Mouse (Mus musculus): ENCODE data around the gene Tomm40l. TPM values are rescaled to one million over a fixed set of nuclear protein-coding genes. Genes with fewer than 3 reads are reported as not detected.
A peak's percentile ranks its signal among the peaks of the same experiment; 100 is the strongest.

Gene Tomm40l
- total RNA-seq, 1 experiment = 27.5 TPM

- H3K4me3 ChIP-seq (ENCODE audit: insufficient read depth in 1 of 2, low read depth in 1 of 2, low read length in 2 of 2, poor library complexity in 1 of 2, severe bottlenecking in 1 of 2) = peak overlapping the region; percentile 20 to 45; a peak in 2 of 4 replicates
Measured at GRCm38 (mm10) chr1:171258921-171259320, 36.6 kb upstream of the Tomm40l start.

GRCm38 (mm10) chr1:171257781-171258180, 35.5 kb upstream of the Tomm40l start:
- Histone ChIP-seq H3K4me3 (ENCODE audit: insufficient read depth in 1 of 2, low read depth in 1 of 2, low read length in 2 of 2, poor library complexity in 1 of 2, severe bottlenecking in 1 of 2) (no peak overlapping the region), H3K36me3 (ENCODE audit: control insufficient read depth, insufficient read depth, low read length, poor library complexity, severe bottlenecking) (no peaks in the 10 kb centered on the region), H3K9ac (ENCODE audit: insufficient read depth, low read depth, low read length, poor library complexity, severe bottlenecking) (no peak overlapping the region), H3K9me3 (ENCODE audit: control insufficient read depth, insufficient read depth, low read depth, low read length) (no peaks in the 10 kb centered on the region), H3K4me1 (ENCODE audit: control insufficient read depth in 2 of 2, insufficient read depth in 2 of 2, low read length in 2 of 2, poor library complexity in 1 of 2) (peaks cover 0 to 10% of the 10 kb centered on the region in 2 experiments; a peak in 1 of 4 replicates), H3K27ac (ENCODE audit: insufficient read depth, low read depth, low read length, poor library complexity, severe bottlenecking) (no peak overlapping the region)
- TF ChIP-seq ZC3H11A (IDR thresholded peaks at IDR 0.05; ENCODE audit: borderline replicate concordance, low read depth, low read length) = no peak
- TF ChIP-seq ZNF384 (IDR thresholded peaks at IDR 0.05; ENCODE audit: low read depth, low read length) = no peak
- peak; percentile 82 for TF ChIP-seq MAFK (IDR thresholded peaks at IDR 0.05; ENCODE audit: insufficient read depth, low read depth, low read length)
- no peak for TF ChIP-seq CHD2 (IDR thresholded peaks at IDR 0.05; ENCODE audit: low read depth, low read length)
- DNase-seq (ENCODE audit: low read depth, low spot score) = no peak
- in situ Hi-C loops (cut with MboI; ENCODE audit: low sequenced_read_pairs in 2 of 2, unreplicated experiment in 2 of 2) = no loop called here

More at GRCm38 (mm10) chr1:171258921-171259320, 36.6 kb upstream of the Tomm40l start:
- in situ Hi-C loops (cut with MboI; ENCODE audit: low sequenced_read_pairs in 2 of 2, unreplicated experiment in 2 of 2) = no loop called here
- peak overlapping the region; percentile 30 for H3K9ac ChIP-seq (ENCODE audit: insufficient read depth, low read depth, low read length, poor library complexity, severe bottlenecking)
- H3K36me3 ChIP-seq (ENCODE audit: control insufficient read depth, insufficient read depth, low read length, poor library complexity, severe bottlenecking) = no peaks in the 10 kb centered on the region
- peaks cover 0 to 7% of the 10 kb centered on the region in 2 experiments; a peak in 1 of 4 replicates for H3K4me1 ChIP-seq (ENCODE audit: control insufficient read depth in 2 of 2, insufficient read depth in 2 of 2, low read length in 2 of 2, poor library complexity in 1 of 2)
- TF ChIP-seq ZC3H11A (IDR thresholded peaks at IDR 0.05; ENCODE audit: borderline replicate concordance, low read depth, low read length) (no peak), ZNF384 (IDR thresholded peaks at IDR 0.05; ENCODE audit: low read depth, low read length) (no peak), HCFC1 (IDR thresholded peaks at IDR 0.05; ENCODE audit: borderline replicate concordance, insufficient read depth, low read length) (no peak), MAFK (IDR thresholded peaks at IDR 0.05; ENCODE audit: insufficient read depth, low read depth, low read length) (no peak), CHD2 (IDR thresholded peaks at IDR 0.05; ENCODE audit: low read depth, low read length) (no peak)
- no peaks in the 10 kb centered on the region for H3K9me3 ChIP-seq (ENCODE audit: control insufficient read depth, insufficient read depth, low read depth, low read length)
- no peak overlapping the region for H3K27ac ChIP-seq (ENCODE audit: insufficient read depth, low read depth, low read length, poor library complexity, severe bottlenecking)
- DNase-seq (ENCODE audit: low read depth, low spot score) = no peak

- H3K27ac ChIP-seq (ENCODE audit: insufficient read depth, low read depth, low read length, poor library complexity, severe bottlenecking) = no peak overlapping the region
- peaks cover 0 to 7% of the 10 kb centered on the region in 2 experiments; a peak in 1 of 4 replicates for H3K4me1 ChIP-seq (ENCODE audit: control insufficient read depth in 2 of 2, insufficient read depth in 2 of 2, low read length in 2 of 2, poor library complexity in 1 of 2)
- no peak overlapping the region for H3K9ac ChIP-seq (ENCODE audit: insufficient read depth, low read depth, low read length, poor library complexity, severe bottlenecking)
- DNase-seq (ENCODE audit: low read depth, low spot score) = peak; percentile 62
- in situ Hi-C loops (cut with MboI; ENCODE audit: low sequenced_read_pairs in 2 of 2, unreplicated experiment in 2 of 2) = no loop called here
- H3K9me3 ChIP-seq (ENCODE audit: control insufficient read depth, insufficient read depth, low read depth, low read length) = no peaks in the 10 kb centered on the region
- H3K4me3 ChIP-seq (ENCODE audit: insufficient read depth in 1 of 2, low read depth in 1 of 2, low read length in 2 of 2, poor library complexity in 1 of 2, severe bottlenecking in 1 of 2) = peak overlapping the region; percentile 16 to 41; a peak in 3 of 4 replicates
- no peak for TF ChIP-seq HCFC1 (IDR thresholded peaks at IDR 0.05; ENCODE audit: borderline replicate concordance, insufficient read depth, low read length)
- TF ChIP-seq ZNF384 (IDR thresholded peaks at IDR 0.05; ENCODE audit: low read depth, low read length) = no peak
- TF ChIP-seq CHD2 (IDR thresholded peaks at IDR 0.05; ENCODE audit: low read depth, low read length) = no peak
- no peak for TF ChIP-seq MAFK (IDR thresholded peaks at IDR 0.05; ENCODE audit: insufficient read depth, low read depth, low read length)
- TF ChIP-seq ZC3H11A (IDR thresholded peaks at IDR 0.05; ENCODE audit: borderline replicate concordance, low read depth, low read length) = no peak
- H3K36me3 ChIP-seq (ENCODE audit: control insufficient read depth, insufficient read depth, low read length, poor library complexity, severe bottlenecking) = no peaks in the 10 kb centered on the region
Measured at GRCm38 (mm10) chr1:171256937-171257548, 34.7 kb upstream of the Tomm40l start.

- Histone ChIP-seq H3K27ac (ENCODE audit: insufficient read depth, low read depth, low read length, poor library complexity, severe bottlenecking) (no peak overlapping the region), H3K4me3 (ENCODE audit: insufficient read depth in 1 of 2, low read depth in 1 of 2, low read length in 2 of 2, poor library complexity in 1 of 2, severe bottlenecking in 1 of 2) (peak overlapping the region; percentile 12 to 20; a peak in 2 of 4 replicates), H3K36me3 (ENCODE audit: control insufficient read depth, insufficient read depth, low read length, poor library complexity, severe bottlenecking) (no peaks in the 10 kb centered on the region), H3K4me1 (ENCODE audit: control insufficient read depth in 2 of 2, insufficient read depth in 2 of 2, low read length in 2 of 2, poor library complexity in 1 of 2) (peaks cover 0 to 8% of the 10 kb centered on the region in 2 experiments; a peak in 2 of 4 replicates), H3K9me3 (ENCODE audit: control insufficient read depth, insufficient read depth, low read depth, low read length) (no peaks in the 10 kb centered on the region), H3K9ac (ENCODE audit: insufficient read depth, low read depth, low read length, poor library complexity, severe bottlenecking) (no peak overlapping the region)
- TF ChIP-seq MAFK (IDR thresholded peaks at IDR 0.05; ENCODE audit: insufficient read depth, low read depth, low read length) (no peak), ZNF384 (IDR thresholded peaks at IDR 0.05; ENCODE audit: low read depth, low read length) (no peak), CHD2 (IDR thresholded peaks at IDR 0.05; ENCODE audit: low read depth, low read length) (no peak), HCFC1 (IDR thresholded peaks at IDR 0.05; ENCODE audit: borderline replicate concordance, insufficient read depth, low read length) (no peak), ZC3H11A (IDR thresholded peaks at IDR 0.05; ENCODE audit: borderline replicate concordance, low read depth, low read length) (no peak)
- no peak for DNase-seq (ENCODE audit: low read depth, low spot score)
- in situ Hi-C loops (cut with MboI; ENCODE audit: low sequenced_read_pairs in 2 of 2, unreplicated experiment in 2 of 2) = no loop called here
Measured at GRCm38 (mm10) chr1:171256095-171256818, 33.9 kb upstream of the Tomm40l start.
